Mouse (Mus musculus) frontal cortex, postnatal 25 days (tissue): ENCODE results near the gene Far1.

ENCODE experiments used
- DNase-seq, 2 experiments: peaks; one replicate each; pipeline ENCODE4 v3.0.0; 2022; ENCODE audit warnings: low spot score in 2 of 2

Far1 gene

DNA sequence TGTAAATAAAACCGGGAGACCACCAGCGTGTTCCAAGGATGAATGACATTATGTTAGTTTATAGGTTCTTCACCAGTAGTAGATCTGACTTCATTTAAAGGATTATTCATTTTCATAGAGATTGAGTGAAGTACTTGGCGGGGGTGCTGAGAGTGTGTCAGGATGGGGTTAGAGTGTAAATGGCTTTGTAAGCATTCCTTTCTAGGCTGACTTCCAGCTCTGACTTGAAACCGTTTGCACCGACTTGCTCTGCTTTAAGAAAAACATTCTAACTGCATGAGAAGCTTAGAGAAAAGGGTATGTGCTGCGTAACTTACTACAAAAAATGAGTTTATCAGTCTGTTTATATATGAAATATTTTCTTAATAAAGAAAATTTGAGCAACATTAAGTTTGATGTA is 57.5 kb downstream of the Far1 start:
- no peak for DNase-seq

DNA sequence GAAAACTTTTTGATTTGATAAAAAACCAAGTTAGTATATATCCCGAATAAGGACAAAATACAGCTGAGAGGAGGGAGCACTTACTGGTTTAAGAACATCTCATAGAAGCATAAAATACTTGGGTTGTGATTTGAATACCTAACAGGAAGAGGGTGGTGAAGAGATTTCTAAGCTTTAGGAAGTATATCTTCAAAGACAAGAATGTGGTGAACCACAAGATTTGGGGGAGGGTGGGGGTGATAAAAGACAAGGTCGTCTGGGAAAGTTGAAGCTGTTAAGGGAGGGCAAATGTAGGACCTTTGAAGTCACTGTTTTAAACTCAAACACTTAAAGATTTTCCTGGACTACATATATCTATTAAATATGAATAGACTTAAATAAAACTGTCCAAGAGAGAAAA is 59.1 kb downstream of the Far1 start:
- DNase-seq = no peak

DNA sequence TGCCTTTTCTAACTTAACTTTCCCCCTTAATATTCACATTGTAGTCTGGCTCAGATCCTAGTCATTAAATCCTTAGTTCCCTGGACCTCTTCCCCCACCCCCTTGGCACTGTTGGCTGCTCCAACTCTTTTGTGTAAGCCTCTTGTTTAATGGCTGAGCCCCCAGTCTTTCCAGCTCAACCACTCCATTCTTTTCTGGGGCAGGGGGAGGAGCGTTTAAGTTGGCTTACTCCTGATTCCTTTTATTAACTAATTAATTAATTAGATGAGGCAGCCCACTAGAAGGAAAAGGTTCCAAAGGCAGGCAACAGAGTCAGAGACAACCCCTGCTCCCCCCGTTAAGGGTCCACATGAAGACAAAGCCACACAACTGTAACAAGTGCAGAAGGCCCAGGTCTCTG is 68.5 kb downstream of the Far1 start:
- no peak for DNase-seq

DNA sequence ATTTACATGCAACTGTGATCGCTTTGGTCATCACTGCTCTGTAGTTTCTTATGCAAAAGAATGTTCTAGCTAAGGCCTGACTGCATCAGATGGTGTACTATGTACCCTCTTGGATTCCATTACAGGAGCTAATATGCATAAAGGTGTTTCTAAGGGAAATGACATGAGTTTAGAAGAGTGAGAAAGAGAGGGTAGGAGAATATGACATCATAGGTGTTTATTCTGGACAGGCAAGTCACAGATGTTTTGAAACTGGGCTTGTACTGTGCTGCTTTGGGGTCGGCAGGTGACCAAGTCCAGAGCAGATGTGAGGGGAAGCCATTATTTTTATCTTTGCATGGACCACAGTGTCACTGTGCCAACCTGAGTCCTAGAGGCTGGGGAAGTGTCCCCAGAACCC is 75.6 kb downstream of the Far1 start:
- DNase-seq = no peak

DNA sequence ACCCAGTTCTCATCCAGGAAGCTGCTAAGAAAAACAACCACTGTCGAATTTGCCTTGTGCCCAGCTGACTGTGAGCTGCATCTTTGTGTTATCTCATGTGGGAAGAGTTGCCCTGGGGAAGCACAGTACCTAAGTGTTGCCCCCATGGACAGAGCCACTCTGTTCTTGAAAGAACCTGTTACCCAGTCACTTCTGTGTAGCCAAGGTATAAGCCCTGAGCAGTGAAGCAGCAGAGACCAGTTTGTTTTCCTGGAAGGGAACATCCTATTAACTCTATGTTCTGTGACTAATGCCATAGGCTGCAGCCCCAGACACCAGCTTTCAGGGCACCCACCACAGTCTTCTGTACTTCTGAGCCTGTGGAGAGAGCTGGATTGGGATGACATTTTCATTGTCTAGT is 76.7 kb downstream of the Far1 start:
- DNase-seq = no peak

DNA sequence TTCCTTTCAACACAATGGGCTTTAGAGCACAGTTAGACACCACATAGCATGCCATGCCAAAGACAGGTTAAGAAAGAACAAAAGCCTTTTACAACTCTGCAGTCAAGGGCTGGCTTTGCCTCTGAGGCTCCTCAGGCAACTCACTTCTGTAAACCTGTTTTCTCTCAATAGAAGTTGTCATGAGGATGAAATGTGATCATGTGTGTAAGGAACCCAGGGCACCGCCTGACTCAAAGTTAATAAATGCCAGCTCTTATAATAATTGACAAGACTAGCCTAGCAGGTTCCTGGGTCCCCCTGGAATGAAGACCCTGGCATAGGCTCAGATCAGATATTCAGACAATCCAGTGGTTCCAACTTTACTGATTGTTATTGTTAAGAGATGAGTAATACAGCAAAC is 77.5 kb downstream of the Far1 start:
- DNase-seq = no peak

DNA sequence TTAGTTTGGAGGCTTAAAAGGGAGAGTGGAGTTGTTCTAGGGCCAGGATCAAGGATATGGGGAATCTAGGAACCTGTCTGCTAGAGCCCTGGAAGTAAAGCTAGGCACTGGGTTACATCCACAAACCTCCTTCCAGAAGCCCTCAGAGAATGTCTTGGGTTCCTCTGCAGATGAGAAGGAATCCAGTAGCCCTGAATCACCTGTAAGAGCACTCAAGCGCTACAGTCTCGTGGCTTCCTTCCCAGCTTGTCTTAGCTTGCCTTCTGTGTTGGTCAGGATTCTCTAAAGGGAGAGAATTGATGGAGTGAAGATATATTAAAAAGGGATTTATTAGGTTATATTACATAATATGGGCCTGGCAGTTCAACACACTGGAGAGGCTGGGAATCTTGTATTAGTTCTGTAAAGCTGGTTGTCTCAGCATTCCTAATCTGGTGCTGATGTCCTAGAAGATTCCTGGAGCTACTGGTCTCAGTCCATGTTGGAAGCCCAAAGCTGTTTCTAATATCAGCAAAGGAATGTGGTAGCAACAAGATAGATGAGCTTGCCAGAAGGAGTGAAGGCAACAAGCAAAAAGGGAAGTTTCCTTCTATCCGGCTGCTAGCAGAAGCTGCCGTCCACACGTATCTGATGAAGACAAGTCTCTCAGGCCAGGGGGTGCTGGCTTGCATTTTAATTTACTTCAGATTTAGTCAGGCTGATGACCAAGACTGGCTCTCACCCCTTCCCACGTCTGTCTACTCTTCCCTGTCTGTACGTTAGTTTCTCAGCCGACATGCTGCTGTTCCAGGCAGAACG is 78.1 kb downstream of the Far1 start:
- DNase-seq = no peak

DNA sequence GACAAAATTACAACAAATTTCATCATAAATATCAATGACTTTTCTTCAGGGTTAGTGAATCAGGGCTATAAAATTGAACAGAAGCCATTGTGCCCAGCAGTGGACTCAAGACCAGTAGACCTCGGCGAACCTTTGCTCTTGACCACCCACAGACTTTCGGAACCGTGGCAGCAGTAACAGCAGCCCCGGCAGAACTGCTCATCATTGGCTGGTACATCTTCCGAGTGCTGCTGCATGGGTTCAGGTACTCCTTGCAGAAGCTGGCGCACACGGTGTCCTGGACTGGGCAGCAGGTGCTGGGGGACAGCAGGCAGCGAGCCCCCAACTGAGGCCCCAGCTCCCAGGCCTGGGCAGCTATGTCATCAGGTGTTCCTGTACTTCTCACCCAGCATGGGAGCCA is 79.1 kb downstream of the Far1 start:
- no peak for DNase-seq

DNA sequence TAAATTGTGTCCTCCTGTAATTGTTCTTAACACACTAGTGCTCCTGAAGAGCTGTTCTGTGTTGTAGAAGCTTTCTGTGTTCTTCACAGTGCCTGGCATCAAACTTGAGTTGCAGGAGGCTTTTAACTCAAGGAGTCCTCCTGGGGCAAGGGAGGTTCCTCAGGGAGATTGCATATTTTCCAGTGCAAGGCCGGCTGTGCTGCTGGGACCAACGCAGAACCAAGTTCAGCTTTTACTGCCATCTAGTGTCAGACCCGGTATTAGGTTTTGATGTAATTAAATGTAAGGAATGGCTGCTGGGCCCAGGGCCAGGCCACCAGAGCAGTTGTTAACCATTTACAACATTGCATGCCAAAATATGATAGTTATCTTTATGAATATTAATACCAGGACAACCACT is 80.7 kb downstream of the Far1 start:
- peak; percentile 10 to 17 for DNase-seq

DNA sequence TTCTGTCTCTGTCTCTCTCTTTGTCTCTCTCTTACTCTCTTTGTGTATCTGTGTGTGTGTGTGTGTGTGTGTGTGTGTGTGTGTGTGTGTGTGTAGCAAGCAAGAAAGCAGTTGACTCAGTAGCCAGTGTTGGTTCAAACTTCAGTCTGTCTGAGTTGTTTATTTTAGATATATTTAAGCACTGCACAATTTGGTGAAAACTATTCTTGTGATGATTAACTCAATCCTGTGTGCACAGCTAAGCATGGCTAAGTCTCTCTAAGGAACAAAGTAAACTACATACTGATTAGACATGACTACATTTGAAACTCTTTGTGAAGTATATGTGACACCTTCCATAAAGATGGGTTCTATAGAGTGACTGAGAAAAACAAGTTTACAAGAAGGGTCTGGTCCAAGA is 83.6 kb downstream of the Far1 start:
- no peak for DNase-seq

DNA sequence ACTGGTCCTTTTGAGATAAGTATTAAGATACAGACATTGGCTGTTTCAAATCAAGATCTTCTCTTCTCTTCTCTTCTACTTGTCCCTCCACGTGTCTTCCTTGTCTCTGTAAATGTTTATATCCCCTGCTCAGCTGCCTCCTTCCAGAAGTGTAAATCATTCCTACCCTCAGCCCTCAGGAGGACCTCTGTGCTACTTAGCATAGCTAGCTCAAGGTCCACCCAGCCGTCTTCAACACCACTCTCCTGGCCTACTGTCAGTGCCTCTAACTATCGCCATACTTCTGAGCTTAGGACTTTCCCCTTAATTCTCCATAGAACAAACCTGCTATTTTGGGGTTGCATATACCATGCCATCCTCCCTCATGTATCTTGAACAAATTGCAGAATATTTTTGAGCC is 88.2 kb downstream of the Far1 start:
- DNase-seq = no peak

DNA sequence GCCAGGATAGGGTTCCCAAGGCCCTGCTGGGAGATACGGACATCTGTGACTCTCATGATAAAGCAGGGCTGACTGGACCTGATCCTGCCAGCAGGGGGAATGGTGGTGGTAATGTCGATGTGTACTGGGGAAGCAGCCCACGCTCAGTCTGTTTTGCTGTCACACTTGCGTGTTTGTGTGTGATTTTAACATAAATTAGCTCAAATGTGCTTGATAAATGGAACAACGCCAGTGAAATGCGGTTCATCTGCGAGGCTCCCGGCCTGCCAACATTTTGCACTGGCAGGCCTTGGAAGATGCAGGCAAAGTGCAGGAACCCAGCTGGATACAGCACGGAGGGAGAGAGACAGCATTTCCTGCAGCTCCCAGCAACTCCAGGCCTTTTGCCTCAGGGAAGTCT is 94.3 kb downstream of the Far1 start:
- peak; percentile 31 to 34 for DNase-seq

DNA sequence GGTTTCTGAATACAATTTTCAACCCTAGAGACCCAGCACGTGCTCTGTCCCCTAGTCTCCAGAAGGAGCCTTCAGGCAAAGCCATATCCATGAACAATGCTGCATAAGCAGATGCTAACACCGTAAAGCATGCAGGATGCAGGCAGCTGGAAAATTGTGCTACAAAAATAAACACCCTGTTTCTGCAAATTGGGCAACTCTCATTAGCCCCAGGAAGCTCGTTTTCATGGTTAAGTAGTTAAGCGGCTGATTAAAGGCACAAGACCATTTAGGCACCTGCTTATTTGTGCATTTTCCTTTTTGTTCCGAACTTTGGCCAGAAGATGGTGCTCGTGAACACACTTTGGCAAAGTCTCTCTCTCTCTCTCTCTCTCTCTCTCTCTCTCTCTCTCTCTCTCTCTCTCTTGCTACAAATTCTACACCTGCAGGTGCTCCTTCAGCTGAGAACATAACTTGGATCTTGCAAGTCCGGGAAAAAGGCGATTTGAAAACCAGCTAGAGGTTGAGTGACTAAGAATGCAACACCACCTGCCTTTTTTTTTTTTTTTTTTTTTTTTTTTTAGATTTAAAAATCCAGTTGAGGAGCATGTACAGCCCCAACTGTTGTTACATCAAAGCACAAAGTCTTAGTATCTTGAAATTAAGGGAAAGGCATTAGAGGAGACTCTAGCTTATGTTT is 95.5 kb downstream of the Far1 start:
- peak; percentile 15 to 29 for DNase-seq

DNA sequence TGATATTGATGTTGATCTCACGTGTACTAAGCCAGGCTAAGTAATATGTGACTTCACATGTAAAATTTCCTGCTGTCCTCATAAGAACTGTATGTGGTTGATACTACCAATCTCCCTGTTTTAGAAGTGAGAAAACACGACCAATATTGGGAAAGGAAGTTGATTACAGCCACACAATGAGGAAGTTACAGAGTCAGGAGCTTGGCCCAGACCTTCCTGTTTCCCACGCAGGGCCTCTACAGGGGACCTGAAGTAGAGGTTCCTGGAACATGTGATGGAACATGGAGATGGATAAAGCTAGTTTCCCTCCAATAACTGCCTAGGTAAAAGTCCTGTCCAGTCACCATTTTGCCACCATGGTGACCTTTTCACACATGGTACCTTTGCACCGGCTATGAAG is 99.0 kb downstream of the Far1 start:
- no peak for DNase-seq

DNA sequence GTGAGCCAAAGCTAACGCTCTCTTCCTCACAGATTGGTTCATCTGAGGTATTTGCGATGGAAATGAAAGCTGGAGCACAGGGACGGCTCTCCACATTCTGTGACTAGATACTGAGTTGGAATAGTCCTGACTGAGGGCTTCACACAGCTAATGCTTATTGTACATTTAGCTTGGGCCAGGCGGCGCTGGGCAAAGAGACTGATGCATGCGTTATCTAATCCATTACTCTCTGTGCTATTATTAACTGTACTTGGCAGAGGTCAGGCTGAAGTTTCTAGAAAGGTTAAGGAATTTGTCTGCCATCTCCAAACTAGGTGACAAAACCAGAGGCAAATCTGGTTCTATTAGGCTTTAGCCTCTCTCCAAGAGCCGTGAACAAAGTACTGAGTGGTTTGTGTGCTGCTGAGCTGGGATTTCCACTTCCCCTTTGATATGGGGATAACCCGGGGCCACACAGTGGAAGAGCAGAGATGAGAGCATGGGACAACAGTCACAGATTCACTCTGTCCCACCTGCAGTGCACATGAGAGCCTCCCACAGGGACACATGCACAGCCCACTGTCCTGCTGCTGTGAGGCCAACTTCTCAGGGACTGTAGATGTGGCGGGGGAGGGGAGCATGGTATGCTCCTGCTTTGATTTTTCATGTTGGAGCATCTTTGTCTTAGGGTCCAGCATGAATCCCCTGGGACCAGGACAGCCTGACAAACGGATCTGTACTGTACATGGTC is 100.7 kb downstream of the Far1 start:
- DNase-seq = no peak

DNA sequence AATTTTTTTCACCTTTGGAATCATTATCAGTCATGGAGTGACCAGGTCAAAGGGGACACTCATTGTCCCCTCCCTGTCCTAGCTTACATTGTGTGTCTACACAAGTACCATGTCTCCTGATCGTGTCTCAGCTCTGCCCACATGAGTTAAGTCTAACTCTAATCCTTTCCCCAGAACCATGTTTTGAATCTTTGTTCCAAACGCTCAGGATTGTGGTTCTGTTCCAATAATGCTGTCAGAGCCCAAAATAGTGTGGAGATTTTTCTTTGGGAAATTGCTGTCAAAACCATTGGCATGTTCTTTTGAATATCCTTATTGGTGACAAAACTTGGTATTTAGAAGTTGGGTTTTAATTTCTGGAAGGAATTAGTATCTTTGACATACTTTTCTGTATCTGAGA is 105.5 kb downstream of the Far1 start:
- no peak for DNase-seq

DNA sequence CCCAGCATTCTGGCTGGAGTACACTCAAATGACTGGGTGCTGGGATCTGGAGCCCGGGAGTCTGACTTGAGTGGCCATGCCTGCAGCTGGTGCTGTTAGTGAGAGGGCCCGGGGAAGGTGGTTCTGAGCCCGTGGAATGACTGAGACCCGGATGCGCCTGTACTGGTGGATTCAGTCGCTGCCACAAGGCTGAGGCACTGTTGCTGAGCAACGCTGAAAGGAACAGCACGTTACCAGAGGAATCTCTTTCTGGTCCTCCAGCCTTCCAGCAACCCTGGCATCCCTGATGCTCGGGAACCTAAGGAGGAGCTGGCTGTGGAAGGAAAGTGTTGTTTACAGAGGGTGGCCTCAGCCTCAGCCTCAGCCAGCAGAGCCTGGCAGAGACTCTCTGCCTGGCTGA is 106.1 kb downstream of the Far1 start:
- peak in 1 of 2 experiments; percentile 36 for DNase-seq
